Mouse (Mus musculus) CH12F3 (cell line): ENCODE measurements around the gene Slc17a9.

Source experiments
- in situ Hi-C: fragments of 300-500 bp; cut with MboI; formaldehyde crosslinking; loops from 2 replicates; pipeline ENCODE4 v1.14.3; 2020; ENCODE audit warnings: low sequenced_read_pairs

Gene Slc17a9

GRCm38 (mm10) chr2:180748904-180749303 lies 23.8 kb downstream of the Slc17a9 start:
- in situ Hi-C loops, result no loop called here

- in situ Hi-C loops, result no loop called here
These were observed 30.1 kb downstream of the Slc17a9 start for GRCm38 (mm10) chr2:180754976-180755688.

GRCm38 (mm10) chr2:180755896-180756295 lies 30.8 kb downstream of the Slc17a9 start:
- in situ Hi-C loops, result no loop called here

- in situ Hi-C loops, result no loop called here
These were observed 31.7 kb downstream of the Slc17a9 start for GRCm38 (mm10) chr2:180756786-180757185.

- in situ Hi-C loops, result no loop called here
These were observed 33.6 kb downstream of the Slc17a9 start for GRCm38 (mm10) chr2:180758513-180759263.

- in situ Hi-C loops, result no loop called here
These were observed 39.9 kb downstream of the Slc17a9 start for GRCm38 (mm10) chr2:180764986-180765385.

- in situ Hi-C loops, result no loop called here
These were observed 40.6 kb downstream of the Slc17a9 start for GRCm38 (mm10) chr2:180765713-180766112.

- in situ Hi-C loops, result no loop called here
These were observed 50.2 kb downstream of the Slc17a9 start for GRCm38 (mm10) chr2:180775223-180775622.

- in situ Hi-C loops, result no loop called here
These were observed 50.6 kb downstream of the Slc17a9 start for GRCm38 (mm10) chr2:180775641-180776040.

- in situ Hi-C loops, result no loop called here
These were observed 51.7 kb downstream of the Slc17a9 start, which contains the start of gene Bhlhe23 for GRCm38 (mm10) chr2:180776793-180777192. Gene Bhlhe23 (minus strand): TSS chr2:180776900.

GRCm38 (mm10) chr2:180779226-180780104 lies 54.4 kb downstream of the Slc17a9 start:
- in situ Hi-C loops, result no loop called here

GRCm38 (mm10) chr2:180780282-180780681 lies 55.2 kb downstream of the Slc17a9 start:
- in situ Hi-C loops, result no loop called here

GRCm38 (mm10) chr2:180786732-180787131 lies 61.7 kb downstream of the Slc17a9 start:
- in situ Hi-C loops, result no loop called here

GRCm38 (mm10) chr2:180787566-180788232 lies 62.6 kb downstream of the Slc17a9 start:
- in situ Hi-C loops, result no loop called here

- in situ Hi-C loops, result no loop called here
These were observed 63.3 kb downstream of the Slc17a9 start for GRCm38 (mm10) chr2:180788386-180788785.

GRCm38 (mm10) chr2:180788843-180789242 lies 63.8 kb downstream of the Slc17a9 start:
- in situ Hi-C loops, result no loop called here

GRCm38 (mm10) chr2:180791674-180792073 lies 66.6 kb downstream of the Slc17a9 start:
- in situ Hi-C loops, result no loop called here
